Mouse (Mus musculus) heart, embryonic 14.5 days (tissue): ENCODE results near the gene Acer3. TPM values are rescaled to one million over a fixed set of nuclear protein-coding genes. Genes with fewer than 3 reads are reported as not detected.

Source experiments
- ATAC-seq: fragments of 200-750 bp; cut with Nextera tagmentation; 2 replicates; pipeline ENCODE4 v1.8.0; 2017; ENCODE audit warnings: low read depth, moderate TSS enrichment; ENCODE audit not compliant: insufficient number of reproducible peaks, insufficient read depth, low FRiP score
- H3K27ac ChIP-seq, 2 experiments: fragments of 200-500 bp in 1 of 2; fragments of 300-500 bp in 1 of 2; sonication (generic) in 1 of 2; replicated peaks in 1 of 2; 2 replicates each; pipeline ENCODE4 v1.5.1; 2012 to 2014; ENCODE audit warnings: low read depth in 2 of 2, low read length in 2 of 2, control low read depth in 1 of 2, mild to moderate bottlenecking in 1 of 2, mixed read lengths in 1 of 2; ENCODE audit not compliant: control insufficient read depth in 1 of 2, insufficient read depth in 1 of 2
- H3K27me3 ChIP-seq: fragments of 300-500 bp; sonication (generic); 2 replicates; pipeline ENCODE4 v1.6.1; 2014; ENCODE audit warnings: mild to moderate bottlenecking, low read length, control low read depth; ENCODE audit not compliant: control insufficient read depth, insufficient read depth
- H3K36me3 ChIP-seq: fragments of 300-500 bp; sonication (generic); 2 replicates; pipeline ENCODE4 v1.6.1; 2014; ENCODE audit warnings: mild to moderate bottlenecking, control low read depth, low read length, mixed read lengths; ENCODE audit not compliant: control insufficient read depth, insufficient read depth
- H3K4me1 ChIP-seq, 2 experiments: fragments of 200-500 bp in 1 of 2; fragments of 300-500 bp in 1 of 2; sonication (generic) in 1 of 2; 2 replicates each; pipeline ENCODE4 v1.6.1; 2012 to 2014; ENCODE audit warnings: low read length in 2 of 2, control low read depth in 1 of 2, mixed read lengths in 1 of 2; ENCODE audit not compliant: control insufficient read depth in 2 of 2, insufficient read depth in 2 of 2
- H3K4me2 ChIP-seq: fragments of 300-500 bp; sonication (generic); 2 replicates; pipeline ENCODE4 v1.6.1; 2014; ENCODE audit warnings: mild to moderate bottlenecking, low read length
- H3K4me3 ChIP-seq, 2 experiments: fragments of 200-500 bp in 1 of 2; fragments of 300-500 bp in 1 of 2; sonication (generic) in 1 of 2; 2 replicates each; pipeline ENCODE4 v1.5.1; 2012 to 2014; ENCODE audit warnings: low read length in 2 of 2, mild to moderate bottlenecking in 2 of 2, control low read depth in 1 of 2, low read depth in 1 of 2, moderate library complexity in 1 of 2; ENCODE audit not compliant: control insufficient read depth in 1 of 2, insufficient read depth in 1 of 2
- H3K9ac ChIP-seq: fragments of 300-500 bp; sonication (generic); 2 replicates; pipeline ENCODE4 v1.6.1; 2014; ENCODE audit warnings: mild to moderate bottlenecking, low read length
- H3K9me3 ChIP-seq: fragments of 300-500 bp; sonication (generic); 2 replicates; pipeline ENCODE4 v1.6.1; 2016; ENCODE audit warnings: low read length, control low read depth; ENCODE audit not compliant: control insufficient read depth
- WGBS: fragments of 180-500 bp; shearing (Covaris S2); extraction: QIAGEN DNeasy Blood & Tissue Kit; methylation state at CpG from one replicate; pipeline ENCODE4 v1.1.7; 2014; 5-methylcytosine and 5-hydroxymethylcytosine counted together
- polyA plus RNA-seq: library from polyadenylated mRNA; unstranded; fragments of >200 nt; fragmentation: Nextera tagmentation; extraction: Ambion mirVana; gene quantifications from 2 replicates; pipeline ENCODE4 v1.2.1, GENCODE M21; 2014

The Acer3 gene
- polyA plus RNA-seq, 1 experiment from 2014 or later = 27.6 TPM

- Histone ChIP-seq H3K4me2 (peak within 1 kb of the TSS; percentile 90), H3K9me3 (no peaks in the 10 kb centered on the region), H3K9ac (peak within 1 kb of the TSS; percentile 75), H3K27ac (0 out of 4 replicates have a peak within 1 kb of the TSS, but pooled peaks of 1 of the 2 experiments have one; percentile 15), H3K4me1 (peaks cover 0 to 17% of the 10 kb centered on the region in 2 experiments; a peak in 3 of 4 replicates), H3K4me3 (peak within 1 kb of the TSS; percentile 63 to 76), H3K36me3 (no peaks in the 10 kb centered on the region), H3K27me3 (no peaks in the 10 kb centered on the region)
- ATAC-seq = peak; percentile 83
- 1% methylated on average over 40 of the region's 44 CpGs for WGBS
These were observed 143.0 kb downstream of the Acer3 start, which contains the start of gene Capn5 for GRCm38 (mm10) chr7:98177929-98178559. Gene Capn5, minus strand, starts transcription at chr7:98178274.

GRCm38 (mm10) chr7:98177566-98177928 lies 143.5 kb downstream of the Acer3 start:
- Histone ChIP-seq H3K36me3 (no peaks in the 10 kb centered on the region), H3K27me3 (no peaks in the 10 kb centered on the region), H3K4me1 (peaks cover 0 to 17% of the 10 kb centered on the region in 2 experiments; a peak in 3 of 4 replicates), H3K9ac (peak overlapping the region; percentile 75), H3K4me2 (peak overlapping the region; percentile 90), H3K4me3 (peak overlapping the region; percentile 63 to 76), H3K27ac (no peak overlapping the region), H3K9me3 (no peaks in the 10 kb centered on the region)
- no peak for ATAC-seq
- 4% methylated on average over 9 of the region's 9 CpGs for WGBS

GRCm38 (mm10) chr7:98177071-98177485 lies 143.9 kb downstream of the Acer3 start:
- 27% methylated on average over 2 of the region's 2 CpGs for WGBS
- Histone ChIP-seq H3K4me3 (peak overlapping the region in 1 of 2 experiments; percentile 76; a peak in 1 of 4 replicates), H3K4me1 (peaks cover 0 to 17% of the 10 kb centered on the region in 2 experiments; a peak in 3 of 4 replicates), H3K27me3 (no peaks in the 10 kb centered on the region), H3K36me3 (no peaks in the 10 kb centered on the region), H3K4me2 (peak overlapping the region; percentile 90), H3K9me3 (no peaks in the 10 kb centered on the region), H3K9ac (no peak overlapping the region), H3K27ac (no peak overlapping the region)
- no peak for ATAC-seq

- no peak overlapping the region for H3K27ac ChIP-seq
- 57% methylated on average over 8 of the region's 8 CpGs for WGBS
These were observed 144.5 kb downstream of the Acer3 start for GRCm38 (mm10) chr7:98176322-98177070.

GRCm38 (mm10) chr7:98174883-98175755 lies 145.9 kb downstream of the Acer3 start:
- Histone ChIP-seq H3K27me3 (no peaks in the 10 kb centered on the region), H3K9me3 (no peaks in the 10 kb centered on the region), H3K36me3 (no peaks in the 10 kb centered on the region), H3K9ac (no peak overlapping the region), H3K4me2 (no peak overlapping the region), H3K4me3 (no peak overlapping the region), H3K4me1 (peaks cover 8 to 23% of the 10 kb centered on the region in 2 experiments; a peak in 3 of 4 replicates), H3K27ac (no peak overlapping the region)
- WGBS = 65% methylated on average over 4 of the region's 4 CpGs
- no peak for ATAC-seq

More at GRCm38 (mm10) chr7:98176322-98177070, 144.5 kb downstream of the Acer3 start:
- no peak overlapping the region for H3K9ac ChIP-seq
- no peak overlapping the region for H3K4me3 ChIP-seq
- no peaks in the 10 kb centered on the region for H3K9me3 ChIP-seq
- peak overlapping the region; percentile 90 for H3K4me2 ChIP-seq
- peaks cover 2 to 15% of the 10 kb centered on the region in 2 experiments; a peak in 3 of 4 replicates for H3K4me1 ChIP-seq
- ATAC-seq = no peak
- no peaks in the 10 kb centered on the region for H3K27me3 ChIP-seq
- H3K36me3 ChIP-seq = no peaks in the 10 kb centered on the region

GRCm38 (mm10) chr7:98173408-98173807 lies 147.6 kb downstream of the Acer3 start:
- Histone ChIP-seq H3K4me1 (peaks cover 8 to 21% of the 10 kb centered on the region in 2 experiments; a peak in 3 of 4 replicates), H3K4me2 (no peak overlapping the region), H3K4me3 (no peak overlapping the region), H3K9me3 (no peaks in the 10 kb centered on the region), H3K27ac (no peak overlapping the region), H3K9ac (no peak overlapping the region), H3K27me3 (no peaks in the 10 kb centered on the region), H3K36me3 (no peaks in the 10 kb centered on the region)
- ATAC-seq = no peak
- 24% methylated on average over 4 of the region's 4 CpGs for WGBS

GRCm38 (mm10) chr7:98172661-98173060 lies 148.3 kb downstream of the Acer3 start:
- Histone ChIP-seq H3K4me3 (no peak overlapping the region), H3K9me3 (no peaks in the 10 kb centered on the region), H3K9ac (no peak overlapping the region), H3K27ac (no peak overlapping the region), H3K4me1 (peaks cover 8 to 19% of the 10 kb centered on the region in 2 experiments; a peak in 3 of 4 replicates), H3K4me2 (no peak overlapping the region), H3K27me3 (no peaks in the 10 kb centered on the region), H3K36me3 (no peaks in the 10 kb centered on the region)
- WGBS = 77% methylated on average over 8 of the region's 8 CpGs
- no peak for ATAC-seq
